ENCODE assay signal across 9 mouse cellular contexts in genomic region chr16:57634191-57634590, GRCm38 (mm10). TPM values are rescaled to one million over a fixed set of nuclear protein-coding genes. Genes with fewer than 3 reads are reported as not detected.
DNase-seq lines count a peak whose midpoint lies in the region; ATAC-seq lines count a peak whose summit lies in the region.
"Had no signal": no experiment of that assay in that cellular context is flagged by ENCODE, and none has a peak within 500 bp of the region (broad histone marks: within the 10 kb centered on the region; RNA-seq: fewer than 3 reads in every experiment).

No protein-coding gene starts in this region.

- peak; percentile 92 for ATAC-seq in granulocyte monocyte progenitor cell, adult 5-6 weeks (replicated peaks; ENCODE audit: poor library complexity, severe bottlenecking)
- peak; percentile 78 for ATAC-seq in kidney, embryonic 14.5 days (ENCODE audit: low FRiP score, low TSS enrichment)
- peak; percentile 76; the same call in 1 of the 2 replicates for ATAC-seq in limb, embryonic 13.5 days (ENCODE audit: low FRiP score, low read depth)

- H3K27me3 ChIP-seq in kidney, embryonic 14.5 days (ENCODE audit: control insufficient read depth, insufficient read depth, low read length), result no peaks in the 10 kb centered on the region
- H3K27me3 ChIP-seq in limb, embryonic 13.5 days, result peaks cover 8% of the 10 kb centered on the region
- peaks cover 2% of the 10 kb centered on the region; the same call in 1 of the 2 replicates for H3K27me3 ChIP-seq in splenic B cell, adult 2 months (ENCODE audit: control insufficient read depth, insufficient read depth, low read length, poor library complexity, severe bottlenecking)
- H3K27me3 ChIP-seq: embryonic facial prominence, embryonic 12.5 days had no signal

- H3K4me1 ChIP-seq in kidney, embryonic 14.5 days (ENCODE audit: control insufficient read depth, insufficient read depth, low read length), result no peaks in the 10 kb centered on the region
- H3K4me1 ChIP-seq in limb, embryonic 13.5 days, result peaks cover 5% of the 10 kb centered on the region; the same call in 1 of the 2 replicates
- H3K4me1 ChIP-seq: embryonic facial prominence, embryonic 12.5 days had no signal

- DNase-seq in 416B (ENCODE audit: low read depth), result peak; percentile 82
- DNase-seq in adrenal gland, adult 18-20 months (ENCODE audit: low spot score in 2 of 2), result peak; percentile 64 to 72
- DNase-seq in embryo, embryonic 10.5 days (ENCODE audit: low spot score), result peak; percentile 88
- peak; percentile 64 for DNase-seq in naive thymus-derived CD4-positive, alpha-beta T cell, adult 2 months (ENCODE audit: low read depth)
- DNase-seq in splenic B cell, adult 2 months (ENCODE audit: low read depth, low spot score), result peak; percentile 72

- H3K9me3 ChIP-seq in kidney, embryonic 14.5 days (ENCODE audit: control insufficient read depth, low read length), result no peaks in the 10 kb centered on the region
- H3K9me3 ChIP-seq in limb, embryonic 13.5 days, result no peaks in the 10 kb centered on the region
- H3K9me3 ChIP-seq: embryonic facial prominence, embryonic 12.5 days had no signal

- no peak overlapping the region for H3K4me2 ChIP-seq in kidney, embryonic 14.5 days (replicated peaks; ENCODE audit: low read depth, low read length)
- no peak overlapping the region for H3K4me2 ChIP-seq in limb, embryonic 13.5 days (replicated peaks)
- H3K4me2 ChIP-seq: embryonic facial prominence, embryonic 12.5 days had no signal

- no peak overlapping the region for H3K27ac ChIP-seq in kidney, embryonic 14.5 days (ENCODE audit: low read depth, low read length)
- H3K27ac ChIP-seq in limb, embryonic 13.5 days, result no peak overlapping the region
- H3K27ac ChIP-seq: embryonic facial prominence, embryonic 12.5 days had no signal

- H3K9ac ChIP-seq in kidney, embryonic 14.5 days (ENCODE audit: low read depth, low read length), result no peak overlapping the region
- no peak overlapping the region for H3K9ac ChIP-seq in limb, embryonic 13.5 days
- H3K9ac ChIP-seq: embryonic facial prominence, embryonic 12.5 days had no signal

- H3K4me3 ChIP-seq in kidney, embryonic 14.5 days (ENCODE audit: low read length), result no peak overlapping the region
- no peak overlapping the region for H3K4me3 ChIP-seq in limb, embryonic 13.5 days
- H3K4me3 ChIP-seq: embryonic facial prominence, embryonic 12.5 days had no signal

- 8% methylated on average over 6 of the region's 6 CpGs for WGBS in kidney, embryonic 14.5 days
- WGBS in limb, embryonic 13.5 days, result 2% methylated on average over 6 of the region's 6 CpGs

- no peaks in the 10 kb centered on the region for H3K36me3 ChIP-seq in kidney, embryonic 14.5 days (ENCODE audit: control insufficient read depth, insufficient read depth, low read length)
- no peaks in the 10 kb centered on the region for H3K36me3 ChIP-seq in limb, embryonic 13.5 days
- H3K36me3 ChIP-seq in splenic B cell, adult 2 months (ENCODE audit: control insufficient read depth, insufficient read depth, low read length, poor library complexity, severe bottlenecking), result no peaks in the 10 kb centered on the region
- H3K36me3 ChIP-seq: embryonic facial prominence, embryonic 12.5 days had no signal

RNA-seq across cellular contexts. Expression of gene Cmss1, which starts 27.5 kb away (rescaled TPM):
- total RNA-seq in adrenal gland, adult 18-20 months (2021), result 10 to 100 TPM; 15.0 to 16.9 TPM
- total RNA-seq in granulocyte monocyte progenitor cell, adult 5-6 weeks (2014; fragmentation: Nextera tagmentation), result 42.6 and 48.7 TPM in 2 replicates
- total RNA-seq in granulocyte monocyte progenitor cell, adult 5-6 weeks (2017), result 72.4 and 82.6 TPM in 2 replicates
- polyA plus RNA-seq in kidney, embryonic 14.5 days (2014; fragmentation: Nextera tagmentation; extraction: Ambion mirVana), result 63.4 and 74.2 TPM in 2 replicates
- 50.6 and 50.8 TPM in 2 replicates for polyA plus RNA-seq in limb, embryonic 13.5 days (2015; fragmentation: Nextera tagmentation; extraction: Ambion mirVana)
